Mouse (Mus musculus): ENCODE data around the gene Nfic. TPM values are rescaled to one million over a fixed set of nuclear protein-coding genes. Genes with fewer than 3 reads are reported as not detected.

The Nfic gene
- polyA plus RNA-seq, 2 experiments from 2014 or later = 14.2 to 19.2 TPM

DNA sequence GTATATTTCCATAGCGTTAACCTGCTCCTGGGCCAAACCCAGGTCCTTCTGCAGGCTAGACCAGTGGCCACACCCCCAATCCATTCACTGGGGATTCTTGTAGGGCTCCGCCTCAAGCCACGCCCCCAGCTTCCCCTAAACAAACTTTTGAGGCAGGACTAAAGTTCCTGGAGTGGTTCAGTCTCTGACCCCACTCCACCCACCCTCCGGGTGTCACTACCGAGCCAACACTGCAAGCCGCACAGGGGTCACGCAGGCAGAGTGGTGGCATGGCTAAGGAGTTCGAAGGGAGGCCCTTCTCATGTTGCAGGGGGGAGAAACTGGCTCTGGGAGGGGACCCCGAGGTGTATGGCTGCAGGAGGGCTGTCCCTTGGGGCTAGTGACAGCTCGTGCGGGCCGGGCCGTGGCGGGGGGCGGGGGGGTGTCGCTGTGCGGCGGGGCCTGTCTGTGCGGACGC is 25.8 kb downstream of the Nfic start:
- no peak for ATAC-seq

DNA sequence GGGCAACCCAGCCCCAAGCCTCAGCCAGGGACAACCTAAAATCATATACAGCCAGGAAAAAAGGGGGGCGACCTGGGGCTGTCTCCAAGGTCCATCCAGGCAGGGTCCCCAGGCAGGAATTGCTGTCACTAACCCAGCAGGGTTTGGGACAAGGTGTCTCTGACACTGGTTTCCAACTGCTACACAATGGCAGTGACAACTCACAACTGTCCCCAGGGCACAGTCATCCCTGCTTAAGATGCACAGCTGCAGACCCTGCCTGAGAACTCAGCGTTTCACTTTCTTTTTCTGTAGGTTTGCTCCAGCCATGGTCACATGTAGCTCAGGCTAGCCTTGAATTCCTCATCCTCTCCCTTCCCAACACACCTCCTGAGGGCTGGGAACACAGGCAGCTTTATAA is 26.3 kb downstream of the Nfic start:
- ATAC-seq = no peak

DNA sequence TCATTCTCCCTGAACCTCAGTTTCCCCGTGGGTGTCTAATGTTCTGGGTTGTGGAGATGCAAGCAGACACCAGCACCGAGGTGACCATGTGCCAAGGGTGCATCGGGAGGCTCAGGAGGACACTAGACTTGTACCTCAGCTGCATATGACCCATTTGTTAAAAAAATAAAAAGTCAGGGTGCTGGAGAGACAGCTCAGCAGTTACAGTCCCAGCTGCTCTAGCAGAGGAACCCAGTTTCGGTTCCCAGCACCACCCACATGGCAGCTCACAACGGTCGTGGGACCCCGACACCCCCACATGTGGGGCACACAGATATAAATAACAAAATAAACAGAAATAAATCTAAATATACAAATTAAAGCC is 26.9 kb downstream of the Nfic start:
- ATAC-seq = no peak

GRCm38 (mm10) chr10:81427804-81428506 is 27.5 kb downstream of the Nfic start:
- no peak for ATAC-seq

- no peak for ATAC-seq
Observed at GRCm38 (mm10) chr10:81427327-81427726, 28.1 kb downstream of the Nfic start.

DNA sequence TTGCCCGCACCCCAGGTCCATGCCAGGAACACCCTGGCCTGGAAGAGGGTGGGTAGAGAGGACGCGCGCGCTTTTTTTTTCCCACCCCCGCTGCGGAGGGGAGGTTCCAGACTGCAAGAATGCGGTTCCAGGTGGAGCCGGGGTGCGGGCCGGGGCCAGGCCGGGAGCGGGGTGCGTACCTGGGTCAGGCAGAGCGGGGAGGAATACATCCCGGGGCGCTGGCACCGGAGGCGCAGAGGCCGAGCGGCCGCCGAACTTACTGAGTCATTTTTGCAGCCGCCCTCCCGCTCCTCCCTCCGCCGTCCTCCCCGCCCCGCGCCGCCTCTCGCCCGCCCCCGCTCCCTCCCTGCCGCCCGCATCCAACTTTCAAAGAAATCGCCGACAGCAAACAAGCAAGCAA is 28.5 kb downstream of the Nfic start:
- no peak for ATAC-seq

DNA sequence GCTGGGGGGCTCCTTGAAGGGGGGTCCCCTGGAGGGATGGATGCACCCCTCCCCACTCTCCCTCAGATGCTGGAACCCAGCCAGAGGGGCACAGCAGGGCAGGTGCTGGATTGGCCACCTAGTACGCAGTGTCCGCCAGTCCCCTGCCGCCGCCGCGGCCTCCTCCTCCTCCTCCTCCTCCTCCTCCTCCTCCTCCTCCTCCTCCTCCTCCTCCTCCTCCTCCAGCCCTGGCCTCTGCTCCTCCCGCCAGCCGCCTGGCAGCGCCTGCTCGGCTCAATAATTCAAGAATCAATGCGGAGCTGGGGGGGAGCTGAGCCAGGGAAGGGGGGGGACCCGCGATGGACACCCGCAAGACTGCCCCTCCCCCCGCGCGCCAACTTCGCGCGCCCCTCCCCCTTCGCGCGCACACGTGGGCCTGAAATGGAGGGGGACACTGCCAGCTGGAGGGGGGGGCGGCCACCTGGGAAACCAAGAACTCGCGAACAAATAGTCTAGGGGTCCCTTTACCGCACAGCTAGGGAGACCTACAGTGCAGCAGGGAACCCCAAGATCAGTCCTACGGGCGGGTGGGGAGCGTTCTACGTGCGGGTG is 29.3 kb downstream of the Nfic start:
- ATAC-seq = no peak

DNA sequence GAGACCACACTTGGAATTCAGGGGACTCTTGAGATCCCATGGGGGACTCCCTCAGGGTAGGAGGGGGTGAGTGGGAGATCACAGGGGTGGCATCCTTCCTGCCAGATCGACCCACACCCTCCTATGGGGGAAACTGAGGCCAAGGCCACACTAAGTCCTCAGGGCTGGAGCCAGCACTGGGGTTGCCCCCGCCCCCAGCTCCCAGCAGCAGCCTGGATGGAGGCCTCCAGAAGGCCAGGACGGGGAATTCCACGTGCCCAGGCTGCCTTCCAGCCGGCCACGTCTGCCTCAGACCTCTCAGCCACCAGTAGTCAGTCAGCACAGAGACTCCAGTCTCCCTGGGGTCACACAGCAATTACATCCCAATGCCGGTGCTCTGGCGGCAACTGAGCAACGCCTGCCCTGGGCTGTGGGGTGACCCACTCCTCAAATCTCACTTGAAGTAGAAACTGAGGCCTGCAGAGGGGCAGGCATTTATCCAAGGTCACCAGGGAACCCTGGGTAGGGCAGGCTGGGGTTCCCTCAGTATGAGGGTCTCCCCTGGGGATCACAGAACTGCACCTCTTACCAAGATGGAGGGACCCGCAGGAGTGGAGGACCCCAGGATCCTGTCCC is 30.1 kb downstream of the Nfic start:
- no peak for ATAC-seq

DNA sequence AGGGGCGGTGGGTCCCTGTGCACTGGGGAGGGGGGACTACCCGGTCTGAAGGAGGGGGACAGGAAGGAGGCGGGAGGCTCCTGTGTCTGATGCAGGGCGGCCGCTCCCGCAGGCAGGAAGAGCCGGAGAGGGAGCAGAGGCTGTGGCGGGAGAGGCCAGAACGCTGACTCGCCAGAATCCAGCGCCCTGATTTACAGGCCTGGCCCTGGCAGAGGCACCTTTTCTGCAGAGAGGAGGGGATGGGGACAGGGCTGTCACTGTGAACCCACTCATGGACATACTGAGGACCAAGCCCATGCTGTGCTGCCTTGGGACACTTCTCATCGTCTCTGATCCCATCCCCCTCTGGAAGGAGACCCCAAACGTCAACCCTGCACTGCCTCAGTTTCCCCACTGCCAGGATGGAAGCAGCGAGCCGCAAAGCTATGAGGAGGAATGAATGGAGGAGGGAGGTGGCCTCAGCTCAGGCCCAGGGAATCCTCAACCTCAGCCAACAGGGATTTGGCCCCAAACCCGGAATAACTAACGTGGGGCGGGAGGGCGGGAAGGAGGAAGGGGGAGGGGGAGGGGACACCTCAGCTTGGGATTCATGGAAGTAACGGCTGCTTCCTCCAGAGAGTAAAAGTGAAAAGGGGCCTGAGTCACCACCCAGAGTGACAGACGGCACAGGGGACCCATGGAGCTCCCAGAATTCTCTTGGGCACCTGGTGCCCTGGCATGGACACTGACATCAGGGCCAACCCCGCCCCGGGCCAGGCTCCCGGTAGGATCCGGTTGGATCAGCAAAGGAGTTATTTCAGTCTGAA is 31.0 kb downstream of the Nfic start:
- ATAC-seq = no peak

DNA sequence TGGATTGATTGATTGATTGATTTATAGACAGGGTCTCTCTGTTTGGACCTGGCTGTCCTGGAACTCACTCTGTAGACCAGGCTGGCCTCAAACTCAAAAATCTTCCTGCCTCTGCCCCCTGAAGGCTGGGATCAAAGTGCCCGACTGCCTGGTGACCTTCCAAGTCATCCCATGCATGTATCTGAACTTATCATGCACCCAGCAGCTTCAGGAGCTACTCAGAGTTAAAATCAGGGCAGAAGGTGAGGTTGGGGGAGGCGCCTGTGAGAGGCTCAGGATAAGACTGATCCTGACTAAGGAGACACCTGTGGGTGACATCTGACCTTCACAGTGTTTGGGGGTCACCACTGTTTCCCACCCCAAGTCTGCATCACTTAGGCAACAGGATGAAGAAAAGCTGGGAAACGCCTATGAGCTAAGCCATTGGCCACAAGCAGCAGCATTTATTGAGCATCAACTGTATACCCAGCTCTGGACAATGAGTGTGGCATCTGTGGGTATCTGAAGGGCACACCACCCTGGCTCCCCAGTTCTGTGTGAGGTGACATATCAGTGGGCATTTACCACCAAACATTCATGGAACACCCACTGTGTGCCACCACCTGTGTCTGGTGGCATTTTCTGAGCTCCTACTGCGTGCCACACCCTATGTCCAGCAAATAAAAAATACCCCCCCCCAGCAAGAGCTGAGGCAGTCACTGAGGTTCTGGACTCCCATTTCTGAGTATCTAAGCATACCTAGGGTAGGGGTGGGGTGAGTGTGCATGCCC is 31.8 kb downstream of the Nfic start:
- ATAC-seq = no peak

DNA sequence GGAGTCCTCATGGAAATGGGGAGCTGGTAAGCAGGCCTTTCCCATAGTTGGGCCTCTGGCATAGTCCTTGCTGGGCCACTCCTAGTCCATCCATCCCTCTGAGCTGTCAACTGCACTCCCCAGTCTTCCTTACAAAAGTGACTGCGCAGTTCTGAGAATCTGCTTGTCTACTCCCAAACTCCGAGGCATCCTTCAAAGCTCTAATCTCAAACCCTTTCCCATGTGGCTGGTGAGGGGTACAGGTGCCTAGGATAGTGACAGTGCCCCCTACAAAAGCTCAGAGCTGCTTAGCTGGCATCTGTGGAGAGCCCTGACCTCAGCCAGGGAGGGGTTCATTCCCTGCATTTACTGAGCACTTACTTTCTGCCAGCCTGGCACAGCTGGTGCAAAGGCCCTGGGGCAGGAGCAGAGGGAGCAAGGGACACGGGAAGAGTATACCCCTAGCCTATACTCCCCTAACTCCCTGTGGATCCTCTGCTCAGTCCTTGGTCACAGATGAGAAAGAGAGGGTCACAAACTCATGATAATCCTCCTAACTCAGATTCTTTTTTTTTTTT is 32.7 kb downstream of the Nfic start:
- no peak for ATAC-seq

DNA sequence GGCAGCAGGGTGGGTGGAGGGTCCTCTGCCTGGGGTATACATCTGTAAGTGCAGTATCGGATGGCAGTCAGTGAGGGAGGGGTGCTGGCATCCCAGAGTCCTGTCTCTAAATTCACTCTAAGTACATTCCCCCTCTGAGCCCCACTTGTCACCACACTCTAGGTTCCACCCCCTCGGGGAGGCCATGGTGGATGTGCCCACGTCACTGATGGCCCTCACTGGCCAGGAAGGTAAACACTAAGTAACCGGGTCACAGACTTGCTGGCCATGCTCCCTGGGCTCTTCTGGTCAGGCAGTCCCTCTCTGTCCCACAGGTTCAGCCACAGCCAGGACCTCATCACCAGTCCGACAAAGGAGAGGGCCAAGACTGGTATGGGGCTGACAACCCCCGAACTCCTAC is 33.2 kb downstream of the Nfic start:
- no peak for ATAC-seq

DNA sequence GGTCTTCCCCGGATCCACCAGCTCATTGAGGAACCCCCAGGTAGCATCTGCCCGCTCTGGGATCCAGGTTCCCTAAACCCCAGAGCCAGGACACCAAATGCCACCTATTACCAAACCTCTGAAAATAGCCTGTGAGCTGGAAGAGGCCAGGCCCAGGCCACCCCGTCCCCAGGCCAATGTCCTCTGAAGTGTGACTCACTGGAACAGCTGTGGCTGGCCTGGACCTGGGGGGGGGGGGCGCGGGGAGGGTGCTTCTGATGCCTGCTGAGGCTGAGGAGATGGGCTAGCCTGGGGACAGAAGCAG is 33.7 kb downstream of the Nfic start:
- ATAC-seq = no peak

DNA sequence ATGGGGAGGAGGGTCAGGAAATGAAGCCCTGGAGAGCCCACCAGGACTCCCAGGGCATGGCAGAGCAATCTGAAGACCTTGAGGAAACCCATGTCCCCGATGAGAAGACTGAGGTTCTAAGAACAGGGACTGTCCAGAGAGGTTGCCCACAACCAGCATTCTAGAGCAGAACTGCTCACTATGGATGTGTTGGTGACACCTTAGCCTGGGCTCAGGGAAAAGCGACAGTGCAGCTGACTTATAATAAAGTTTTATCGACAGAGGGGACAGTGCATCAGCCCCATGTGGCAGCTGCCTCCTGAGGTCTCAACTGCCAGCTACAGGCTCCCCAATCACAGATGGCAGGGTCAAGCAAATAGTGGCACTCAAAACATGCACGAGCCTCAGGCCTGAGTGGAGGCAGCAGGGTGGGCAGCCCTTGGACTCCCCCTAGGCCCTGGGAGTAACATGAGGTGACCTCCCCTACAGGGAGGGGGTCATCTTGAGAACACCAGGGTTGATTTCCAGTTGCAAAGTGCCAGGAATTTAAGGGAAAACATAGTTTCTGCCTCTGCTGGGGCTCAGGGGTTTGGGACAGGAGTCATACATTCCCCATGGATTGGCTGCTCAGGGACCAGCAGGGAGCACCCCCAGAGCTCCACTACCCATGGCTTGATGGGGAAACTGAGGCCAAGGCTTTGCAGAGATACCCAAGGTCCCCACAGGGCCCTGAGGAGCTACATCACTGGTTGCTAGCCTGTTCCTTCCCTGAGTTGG is 34.2 kb downstream of the Nfic start:
- ATAC-seq = no peak

- ATAC-seq = no peak
Observed at GRCm38 (mm10) chr10:81420191-81420767, 35.2 kb downstream of the Nfic start.

DNA sequence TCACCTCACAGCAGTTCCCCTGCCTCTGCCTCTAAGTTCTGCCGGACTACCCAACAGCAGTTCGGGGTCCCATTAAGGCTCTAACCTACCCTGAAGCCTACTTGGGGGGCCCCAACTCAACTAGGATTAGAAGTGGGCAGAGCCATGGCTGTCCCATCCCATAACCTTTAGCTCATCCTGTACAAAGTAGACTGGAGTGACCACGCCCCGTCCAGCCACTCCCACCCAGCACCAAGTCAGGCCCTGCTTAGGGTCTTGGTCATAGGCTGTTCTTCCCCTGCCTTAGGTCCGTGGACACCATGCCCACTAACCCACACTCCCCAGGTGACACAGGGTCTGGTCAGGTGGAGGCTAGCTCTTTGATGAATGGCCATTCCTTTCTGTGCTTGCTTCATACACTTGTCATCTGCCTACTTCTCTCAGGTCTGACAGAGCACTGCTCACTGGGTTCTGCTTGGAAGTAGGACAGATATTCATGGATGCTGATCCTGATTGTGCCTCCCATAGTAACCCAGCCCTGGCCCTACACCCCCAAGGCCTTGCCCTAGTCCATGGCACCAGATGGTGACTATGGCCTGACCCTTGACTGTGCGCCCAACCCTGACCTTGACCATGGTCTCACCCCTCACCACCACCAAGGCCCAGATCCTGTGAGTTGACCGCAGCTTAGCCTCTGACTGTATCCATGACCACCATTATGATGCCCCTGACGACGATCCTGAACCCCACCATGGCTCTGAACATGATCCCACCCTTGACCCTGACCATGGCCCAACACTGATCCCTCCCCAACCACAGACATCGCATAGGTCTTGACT is 36.1 kb downstream of the Nfic start:
- ATAC-seq = no peak

DNA sequence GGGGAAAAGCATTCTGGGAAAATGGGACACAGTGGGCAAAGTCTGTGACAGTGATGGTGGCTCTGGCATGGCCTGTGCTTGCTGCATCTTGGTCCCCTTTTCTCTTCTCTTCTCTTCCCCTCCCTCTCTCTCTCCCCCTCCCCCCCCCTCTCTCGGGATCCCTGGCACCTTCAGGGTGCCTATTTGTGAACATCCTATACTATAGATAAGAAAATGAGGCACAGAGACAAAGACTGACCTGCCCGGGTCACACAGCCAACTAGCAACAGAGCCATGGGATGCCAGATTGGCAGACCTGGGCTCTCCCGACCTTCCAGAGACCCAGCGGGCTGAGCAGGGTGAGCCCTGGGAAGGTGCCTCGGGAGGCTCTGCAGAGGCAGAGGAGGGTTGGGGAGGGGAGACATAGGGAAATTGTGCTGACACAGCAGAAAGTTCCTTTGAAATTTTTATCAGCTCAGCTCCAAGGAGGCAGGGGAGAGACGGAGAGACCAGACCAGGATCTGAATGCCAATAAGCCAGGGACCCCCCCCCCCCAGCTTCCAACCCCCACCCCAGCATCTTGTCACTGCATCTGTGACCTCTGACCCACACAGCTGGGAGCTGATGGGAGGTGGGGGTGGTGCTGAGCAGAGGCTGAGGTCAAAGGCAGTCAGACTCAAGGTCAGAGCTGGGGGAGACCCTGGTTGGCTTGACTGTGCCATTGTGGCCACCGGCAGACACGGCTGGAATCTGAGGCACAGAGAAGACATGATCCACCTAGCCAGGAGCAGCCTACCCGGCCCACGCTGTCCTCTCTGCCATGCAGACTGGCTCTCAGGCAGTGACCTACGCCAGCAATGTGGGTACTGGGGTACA is 37.0 kb downstream of the Nfic start:
- ATAC-seq = no peak

DNA sequence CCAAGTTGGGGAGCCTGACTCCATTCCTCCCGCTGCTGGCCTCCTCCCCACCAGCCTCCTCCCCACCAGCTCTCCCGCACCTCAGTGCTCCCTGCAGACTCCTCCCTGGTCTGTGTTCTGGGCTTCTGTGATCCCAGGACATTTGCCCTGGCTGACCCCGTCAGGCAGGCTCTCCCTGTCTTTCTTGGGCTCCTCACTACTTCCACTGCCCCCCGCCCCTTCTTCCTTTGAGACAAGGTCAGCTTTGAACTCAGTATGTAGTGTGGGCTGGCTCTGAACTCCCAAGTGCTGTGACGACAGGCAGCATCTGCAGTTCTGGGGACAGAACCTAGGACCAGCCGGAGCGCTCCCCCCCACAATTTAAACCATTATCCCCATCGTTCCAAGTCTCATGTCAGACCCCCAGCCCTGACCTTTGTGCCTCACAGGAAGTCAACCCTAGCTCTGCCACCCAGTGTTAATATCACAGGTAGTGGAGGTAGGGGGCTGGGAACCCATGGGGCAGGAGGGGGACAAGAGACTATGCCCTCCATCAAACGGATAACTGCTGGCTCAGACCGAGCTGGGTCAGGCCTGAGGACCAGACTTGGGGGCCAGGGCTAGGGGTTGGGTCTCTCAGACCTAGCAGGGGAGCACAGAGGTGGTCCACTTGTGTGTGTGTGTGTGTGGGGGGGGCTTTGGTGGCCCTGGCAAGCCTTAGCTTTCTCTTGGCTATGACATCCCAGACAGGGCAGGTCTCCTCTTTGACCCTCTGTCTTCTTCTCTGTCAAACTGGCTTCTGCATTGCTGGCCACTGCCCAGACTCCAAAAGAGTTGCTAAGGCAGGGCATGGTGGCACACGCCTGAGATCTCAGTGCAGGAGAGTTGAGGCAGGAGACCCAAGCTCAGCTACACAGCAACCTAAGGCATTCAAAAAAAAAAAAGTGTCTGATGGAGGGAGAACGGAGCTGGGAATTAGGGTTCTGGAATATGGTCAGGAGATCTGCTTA is 37.9 kb downstream of the Nfic start:
- ATAC-seq = no peak

Data from CD4-positive, CD25-positive, alpha-beta regulatory T cell, adult 4 months (primary cell).